Mouse (Mus musculus) stomach, embryonic 14.5 days (tissue): Measurements from ENCODE around the gene Pparg. TPM values are rescaled to one million over a fixed set of nuclear protein-coding genes. Genes with fewer than 3 reads are reported as not detected.
A peak's percentile ranks its signal among the peaks of the same experiment; 100 is the strongest.

Experiments
- ATAC-seq: fragments of 200-750 bp; cut with Nextera tagmentation; 2 replicates; pipeline ENCODE4 v1.8.0; 2017; ENCODE audit warnings: low read depth, moderate TSS enrichment; ENCODE audit not compliant: insufficient number of reproducible peaks, insufficient read depth, low FRiP score
- H3K27ac ChIP-seq: fragments of 300-500 bp; sonication (generic); 2 replicates; pipeline ENCODE4 v1.5.1; 2014; ENCODE audit warnings: mild to moderate bottlenecking, low read length, moderate library complexity, mixed read lengths
- H3K27me3 ChIP-seq: fragments of 300-500 bp; sonication (generic); 2 replicates; pipeline ENCODE4 v1.6.1; 2014; ENCODE audit warnings: low read length, control low read depth, mixed read lengths; ENCODE audit not compliant: control insufficient read depth, insufficient read depth
- H3K36me3 ChIP-seq: fragments of 300-500 bp; sonication (generic); 2 replicates; pipeline ENCODE4 v1.6.1; 2014; ENCODE audit warnings: mild to moderate bottlenecking, control low read depth, low read length, moderate library complexity, mixed read lengths; ENCODE audit not compliant: control insufficient read depth, insufficient read depth
- H3K4me1 ChIP-seq: fragments of 300-500 bp; sonication (generic); 2 replicates; pipeline ENCODE4 v1.6.1; 2014; ENCODE audit warnings: low read length, control low read depth, mixed read lengths; ENCODE audit not compliant: control insufficient read depth, insufficient read depth
- H3K4me2 ChIP-seq: fragments of 300-500 bp; sonication (generic); replicated peaks from 2 replicates; pipeline ENCODE4 v1.6.1; 2014; ENCODE audit warnings: low read depth, low read length, control low read depth
- H3K4me3 ChIP-seq: fragments of 300-500 bp; sonication (generic); 2 replicates; pipeline ENCODE4 v1.5.1; 2014; ENCODE audit warnings: low read depth, low read length, control low read depth
- H3K9ac ChIP-seq: fragments of 300-500 bp; sonication (generic); replicated peaks from 2 replicates; pipeline ENCODE4 v1.6.1; 2014; ENCODE audit warnings: low read depth, mild to moderate bottlenecking, control low read depth, low read length, moderate library complexity, mixed read lengths
- H3K9me3 ChIP-seq: fragments of 300-500 bp; sonication (generic); 2 replicates; pipeline ENCODE4 v1.6.1; 2016; ENCODE audit warnings: low read depth, low read length, control low read depth; ENCODE audit not compliant: control insufficient read depth
- WGBS: fragments of 180-500 bp; shearing (Covaris S2); extraction: QIAGEN DNeasy Blood & Tissue Kit; methylation state at CpG from one replicate; pipeline ENCODE4 v1.1.7; 2014; 5-methylcytosine and 5-hydroxymethylcytosine counted together
- polyA plus RNA-seq: library from polyadenylated mRNA; unstranded; fragments of >200 nt; fragmentation: Nextera tagmentation; extraction: Ambion mirVana; gene quantifications from 2 replicates; pipeline ENCODE4 v1.2.1, GENCODE M21; 2014

The Pparg gene
- 11.7 and 12.7 TPM in 2 replicates for polyA plus RNA-seq

DNA sequence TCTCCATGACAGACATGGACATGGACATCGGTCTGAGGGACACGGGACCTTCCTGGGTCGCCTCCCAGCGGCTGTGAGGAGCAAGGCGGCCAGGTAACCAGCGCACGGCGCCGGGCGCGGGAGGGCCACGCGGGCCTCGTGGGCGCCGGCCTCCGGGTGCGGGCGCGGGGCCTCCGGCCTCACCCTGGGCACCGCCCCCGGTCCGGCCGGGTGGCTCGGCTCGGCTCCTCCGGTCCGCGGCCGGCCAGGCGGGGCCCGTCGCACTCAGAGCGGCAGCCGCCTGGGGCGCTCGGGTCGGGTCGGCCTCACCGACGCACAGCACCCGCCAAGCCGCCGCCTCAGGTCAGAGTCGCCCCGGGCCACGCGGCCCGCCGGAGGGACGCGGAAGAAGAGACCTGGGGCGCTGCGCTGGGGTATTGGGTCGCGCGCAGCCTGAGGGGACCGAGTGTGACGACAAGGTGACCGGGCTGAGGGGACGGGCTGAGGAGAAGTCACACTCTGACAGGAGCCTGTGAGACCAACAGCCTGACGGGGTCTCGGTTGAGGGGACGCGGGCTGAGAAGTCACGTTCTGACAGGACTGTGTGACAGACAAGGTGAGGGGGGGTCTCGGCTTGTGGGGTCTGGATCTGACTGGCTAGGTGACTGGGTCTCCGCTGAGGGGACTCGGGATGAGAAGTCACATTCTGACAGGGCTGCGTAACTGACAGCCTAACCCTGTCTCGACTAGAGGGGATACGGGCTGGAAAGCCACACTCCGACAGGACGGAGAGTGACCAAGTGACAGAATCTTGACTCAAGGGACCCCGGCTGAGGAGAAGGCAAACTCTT, at the start of gene Pparg:
Gene Pparg, plus strand, starts transcription at position 176 of the 830 bp plus-strand sequence.
- WGBS: under 1% methylated on average over 76 of the region's 76 CpGs
- peaks cover 6% of the 10 kb centered on the region; the same call in 1 of the 2 replicates for H3K9me3 ChIP-seq
- ATAC-seq: peak; percentile 78
- H3K27me3 ChIP-seq: no peaks in the 10 kb centered on the region
- peak within 1 kb of the TSS; percentile 53 for H3K4me3 ChIP-seq
- H3K36me3 ChIP-seq: no peaks in the 10 kb centered on the region
- peak within 1 kb of the TSS; percentile 45 for H3K9ac ChIP-seq
- no peak within 1 kb of the TSS for H3K27ac ChIP-seq
- H3K4me1 ChIP-seq: no peaks in the 10 kb centered on the region
- H3K4me2 ChIP-seq: peak within 1 kb of the TSS; percentile 98

DNA sequence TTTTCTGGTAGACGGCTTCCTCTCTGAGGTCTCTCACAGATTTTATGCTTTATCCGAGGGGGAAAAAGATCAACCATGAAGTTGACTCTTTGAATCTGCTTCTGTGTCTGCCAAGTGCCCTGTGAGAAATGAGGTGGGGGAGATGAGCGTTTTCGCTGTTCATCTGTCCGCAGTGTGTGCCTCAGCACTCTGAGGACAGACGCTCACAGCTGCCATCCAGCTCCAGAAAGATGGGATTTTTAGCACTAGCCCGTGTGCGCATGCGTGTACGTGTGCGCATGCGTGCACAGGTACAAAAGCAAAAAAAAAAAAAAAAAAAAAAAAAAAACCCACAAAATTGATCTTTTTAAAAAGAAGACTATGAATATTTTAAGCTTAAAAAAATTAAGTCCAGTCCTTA, 48.0 kb upstream of the Pparg start:
- H3K4me3 ChIP-seq: no peak overlapping the region

DNA sequence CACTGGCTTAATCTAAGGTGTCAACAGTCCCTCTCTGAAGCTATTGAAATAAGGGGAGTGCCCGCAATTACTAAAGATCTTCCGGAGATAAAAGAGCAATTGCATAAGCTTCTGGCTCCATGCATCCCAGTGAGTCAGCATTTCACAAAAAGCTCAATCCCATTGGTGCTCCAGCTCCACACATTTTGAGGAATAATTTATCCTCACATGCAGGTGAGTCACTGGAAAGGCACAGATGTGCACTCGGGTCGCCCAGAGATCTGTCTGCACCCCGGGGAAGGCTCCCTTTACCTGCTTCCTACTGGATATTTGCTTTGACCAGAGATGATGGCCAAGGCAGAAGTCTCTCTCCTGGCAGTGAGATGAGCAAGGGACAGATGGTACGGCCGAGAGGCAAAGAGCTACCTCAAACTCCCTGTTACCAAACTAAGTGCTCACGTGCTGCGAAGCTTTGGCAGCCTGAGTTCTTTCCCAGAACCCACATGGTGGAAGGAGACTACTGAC, 47.5 kb upstream of the Pparg start:
- no peak for ATAC-seq
- Histone ChIP-seq H3K9me3 (no peaks in the 10 kb centered on the region), H3K27ac (no peak overlapping the region), H3K4me2 (no peak overlapping the region), H3K4me3 (no peak overlapping the region), H3K9ac (no peak overlapping the region), H3K36me3 (no peaks in the 10 kb centered on the region), H3K27me3 (no peaks in the 10 kb centered on the region), H3K4me1 (no peaks in the 10 kb centered on the region)
- 63% methylated on average over 9 of the region's 9 CpGs for WGBS

More for the DNA sequence above, 48.0 kb upstream of the Pparg start:
- no peaks in the 10 kb centered on the region for H3K4me1 ChIP-seq
- no peaks in the 10 kb centered on the region for H3K27me3 ChIP-seq
- WGBS: 63% methylated on average over 12 of the region's 12 CpGs
- H3K9ac ChIP-seq: no peak overlapping the region
- no peaks in the 10 kb centered on the region for H3K9me3 ChIP-seq
- no peak overlapping the region for H3K27ac ChIP-seq
- H3K36me3 ChIP-seq: no peaks in the 10 kb centered on the region
- no peak for ATAC-seq
- no peak overlapping the region for H3K4me2 ChIP-seq

GRCm38 (mm10) chr6:115313910-115314309, 46.8 kb upstream of the Pparg start:
- Histone ChIP-seq H3K36me3 (no peaks in the 10 kb centered on the region), H3K27me3 (no peaks in the 10 kb centered on the region), H3K4me2 (no peak overlapping the region), H3K9ac (no peak overlapping the region), H3K4me1 (no peaks in the 10 kb centered on the region), H3K4me3 (no peak overlapping the region), H3K9me3 (no peaks in the 10 kb centered on the region), H3K27ac (no peak overlapping the region)
- WGBS: 43% methylated on average over 7 of the region's 7 CpGs
- ATAC-seq: no peak

DNA sequence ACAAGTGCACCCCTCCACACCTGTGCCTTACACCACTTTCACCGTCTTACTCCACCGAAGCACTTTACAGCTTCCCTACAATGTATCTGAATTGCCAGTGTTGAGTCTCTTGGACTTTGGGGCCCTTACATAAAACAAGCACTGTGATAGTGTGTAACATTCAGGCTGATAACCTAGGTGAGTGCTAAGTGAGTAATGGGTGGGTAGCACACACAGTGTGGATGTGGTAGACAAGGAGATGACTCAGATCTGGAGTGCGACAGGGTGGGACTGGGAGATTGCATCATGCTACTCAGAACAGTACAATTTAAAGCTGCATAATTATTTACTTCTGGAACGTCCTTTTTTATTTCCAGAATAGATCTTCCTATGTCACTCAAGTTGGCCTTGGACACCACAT, 45.0 kb upstream of the Pparg start:
- WGBS: 82% methylated on average over 4 of the region's 4 CpGs
- H3K27me3 ChIP-seq: no peaks in the 10 kb centered on the region
- H3K27ac ChIP-seq: no peak overlapping the region
- H3K9me3 ChIP-seq: no peaks in the 10 kb centered on the region
- H3K4me2 ChIP-seq: no peak overlapping the region
- H3K9ac ChIP-seq: no peak overlapping the region
- no peak for ATAC-seq
- no peak overlapping the region for H3K4me3 ChIP-seq
- no peaks in the 10 kb centered on the region for H3K4me1 ChIP-seq
- no peaks in the 10 kb centered on the region for H3K36me3 ChIP-seq

- no peak overlapping the region for H3K27ac ChIP-seq
- no peak overlapping the region for H3K4me2 ChIP-seq
- H3K36me3 ChIP-seq: no peaks in the 10 kb centered on the region
- no peaks in the 10 kb centered on the region for H3K4me1 ChIP-seq
- H3K27me3 ChIP-seq: no peaks in the 10 kb centered on the region
- no peak overlapping the region for H3K9ac ChIP-seq
- 67% methylated on average over 11 of the region's 11 CpGs for WGBS
- H3K4me3 ChIP-seq: no peak overlapping the region
- ATAC-seq: no peak
- H3K9me3 ChIP-seq: no peaks in the 10 kb centered on the region
Measured at GRCm38 (mm10) chr6:115316811-115317221, 43.9 kb upstream of the Pparg start.

- H3K4me3 ChIP-seq: no peak overlapping the region
- no peak for ATAC-seq
Measured at GRCm38 (mm10) chr6:115318811-115319210, 41.9 kb upstream of the Pparg start.

GRCm38 (mm10) chr6:115319686-115320085, 41.1 kb upstream of the Pparg start:
- Histone ChIP-seq H3K27ac (no peak overlapping the region), H3K4me1 (no peaks in the 10 kb centered on the region), H3K27me3 (no peaks in the 10 kb centered on the region), H3K36me3 (no peaks in the 10 kb centered on the region), H3K9ac (no peak overlapping the region), H3K9me3 (no peaks in the 10 kb centered on the region), H3K4me2 (no peak overlapping the region), H3K4me3 (no peak overlapping the region)
- WGBS: 84% methylated on average over 4 of the region's 4 CpGs
- no peak for ATAC-seq

More at GRCm38 (mm10) chr6:115318811-115319210, 41.9 kb upstream of the Pparg start:
- Histone ChIP-seq H3K9me3 (no peaks in the 10 kb centered on the region), H3K27me3 (no peaks in the 10 kb centered on the region), H3K9ac (no peak overlapping the region), H3K27ac (no peak overlapping the region), H3K4me1 (no peaks in the 10 kb centered on the region), H3K4me2 (no peak overlapping the region), H3K36me3 (no peaks in the 10 kb centered on the region)
- 72% methylated on average over 6 of the region's 6 CpGs for WGBS
